Mouse (Mus musculus) liver, embryonic 12.5 days (tissue): ENCODE measurements around the gene Fgd3. TPM values are rescaled to one million over a fixed set of nuclear protein-coding genes. Genes with fewer than 3 reads are reported as not detected.
A peak's percentile ranks its signal among the peaks of the same experiment; 100 is the strongest.

Experiments used
- ATAC-seq: fragments of 200-750 bp; cut with Nextera tagmentation; 2 replicates; pipeline ENCODE4 v1.8.0; 2017; ENCODE audit warnings: moderate number of reproducible peaks, mild to moderate bottlenecking, moderate library complexity
- H3K27ac ChIP-seq: fragments of 300-500 bp; sonication (generic); 2 replicates; pipeline ENCODE4 v1.5.1; 2016; ENCODE audit warnings: mild to moderate bottlenecking
- H3K27me3 ChIP-seq: fragments of 300-500 bp; sonication (generic); replicated peaks from 2 replicates; pipeline ENCODE4 v1.6.1; 2016; ENCODE audit warnings: mild to moderate bottlenecking, moderate library complexity
- H3K36me3 ChIP-seq: fragments of 300-500 bp; sonication (generic); 2 replicates; pipeline ENCODE4 v1.6.1; 2016; ENCODE audit warnings: mild to moderate bottlenecking, moderate library complexity
- H3K4me1 ChIP-seq: fragments of 300-500 bp; sonication (generic); 2 replicates; pipeline ENCODE4 v1.6.1; 2016
- H3K4me2 ChIP-seq: fragments of 300-500 bp; sonication (generic); 2 replicates; pipeline ENCODE4 v1.6.1; 2016; ENCODE audit warnings: mild to moderate bottlenecking, moderate library complexity
- H3K4me3 ChIP-seq: fragments of 300-500 bp; sonication (generic); 2 replicates; pipeline ENCODE4 v1.5.1; 2016; ENCODE audit warnings: mild to moderate bottlenecking, moderate library complexity
- H3K9ac ChIP-seq: fragments of 300-500 bp; sonication (generic); 2 replicates; pipeline ENCODE4 v1.6.1; 2016; ENCODE audit warnings: mild to moderate bottlenecking, moderate library complexity
- H3K9me3 ChIP-seq: fragments of 300-500 bp; sonication (generic); replicated peaks from 2 replicates; pipeline ENCODE4 v1.6.1; 2016; ENCODE audit warnings: mild to moderate bottlenecking, moderate library complexity
- WGBS: fragments of 180-500 bp; shearing (Covaris S2); methylation state at CpG from one replicate; pipeline ENCODE4 v1.1.7; 2016; ENCODE audit not compliant: insufficient replicate concordance; 5-methylcytosine and 5-hydroxymethylcytosine counted together
- polyA plus RNA-seq: library from polyadenylated mRNA; unstranded; fragments of >200 nt; fragmentation: Nextera tagmentation; extraction: Ambion mirVana; gene quantifications from 2 replicates; pipeline ENCODE4 v1.2.1, GENCODE M21; 2016

The Fgd3 gene
- polyA plus RNA-seq, 1 experiment from 2014 or later = 0.32 TPM

- no peak for ATAC-seq
- Histone ChIP-seq H3K4me2 (no peak overlapping the region), H3K9ac (no peak overlapping the region), H3K9me3 (no peaks in the 10 kb centered on the region), H3K4me3 (no peak overlapping the region), H3K27me3 (no peaks in the 10 kb centered on the region), H3K27ac (no peak overlapping the region), H3K36me3 (peaks cover 10% of the 10 kb centered on the region), H3K4me1 (peaks cover 71% of the 10 kb centered on the region)
- WGBS = 59% methylated on average over 5 of the region's 5 CpGs
These were observed 33.9 kb upstream of the Fgd3 start for GRCm38 (mm10) chr13:49353991-49354507.

DNA sequence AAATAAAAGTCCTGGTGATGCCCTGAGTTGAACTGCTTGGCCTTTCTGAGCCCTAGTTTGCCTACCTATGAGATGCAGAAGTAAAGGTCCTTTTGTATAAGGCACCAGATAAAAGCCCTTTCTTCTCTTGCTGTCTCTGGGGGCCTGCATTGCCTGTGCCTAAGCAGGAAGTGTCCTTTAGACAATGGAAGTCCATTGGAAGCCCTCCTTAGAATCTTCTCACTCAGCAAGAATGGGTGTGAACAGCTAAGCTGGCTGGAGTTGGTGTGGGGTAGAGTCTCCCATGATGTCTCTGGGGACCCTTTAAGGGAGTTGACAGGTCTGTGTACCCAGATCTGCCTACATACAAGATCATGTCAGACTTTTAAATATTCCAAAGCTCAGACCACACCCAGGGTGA is 33.3 kb upstream of the Fgd3 start:
- Histone ChIP-seq H3K4me3 (no peak overlapping the region), H3K9me3 (no peaks in the 10 kb centered on the region), H3K9ac (no peak overlapping the region), H3K4me2 (no peak overlapping the region), H3K4me1 (peaks cover 71% of the 10 kb centered on the region), H3K27me3 (no peaks in the 10 kb centered on the region), H3K27ac (no peak overlapping the region), H3K36me3 (peaks cover 10% of the 10 kb centered on the region)
- ATAC-seq = no peak

DNA sequence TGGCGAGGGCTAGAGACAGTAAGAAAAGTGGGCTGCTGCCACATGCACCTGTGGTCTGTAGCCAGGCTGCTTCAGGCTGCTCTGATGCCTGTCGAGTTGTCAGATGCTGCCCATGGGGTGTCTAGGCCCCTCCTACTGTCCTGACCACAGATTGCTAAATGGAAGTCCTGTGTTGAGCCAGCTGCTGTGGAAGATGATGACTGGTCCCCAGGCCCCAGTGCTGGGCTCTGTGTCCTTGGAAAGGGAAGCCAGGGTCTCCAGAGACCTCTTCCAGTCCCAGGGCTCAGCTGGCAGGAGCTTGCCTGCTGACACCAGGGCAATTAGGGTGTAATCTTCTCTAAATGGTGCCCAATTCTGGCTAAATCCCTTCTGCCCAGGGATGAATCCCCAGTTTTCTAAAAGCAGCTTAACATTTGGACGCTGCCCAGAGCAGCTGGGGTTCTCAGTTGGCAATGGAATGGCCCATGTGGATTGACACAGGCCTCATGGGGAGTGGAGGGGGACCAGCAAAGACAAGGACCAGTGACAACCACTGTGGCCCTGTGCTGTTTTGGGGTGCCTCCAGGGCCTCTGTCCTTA is 32.6 kb upstream of the Fgd3 start:
- 0 out of 2 replicates have a peak, but pooled peaks have one; percentile 35 for ATAC-seq
- Histone ChIP-seq H3K27me3 (no peaks in the 10 kb centered on the region), H3K9me3 (no peaks in the 10 kb centered on the region), H3K4me2 (no peak overlapping the region), H3K4me1 (peaks cover 71% of the 10 kb centered on the region), H3K9ac (0 out of 2 replicates have a peak overlapping the region, but pooled peaks have one; percentile 27), H3K4me3 (no peak overlapping the region), H3K36me3 (peaks cover 10% of the 10 kb centered on the region), H3K27ac (no peak overlapping the region)
- WGBS = 61% methylated on average over 3 of the region's 3 CpGs

- 51% methylated on average over 6 of the region's 6 CpGs for WGBS
- no peak overlapping the region for H3K9ac ChIP-seq
- peak overlapping the region; percentile 15; the same call in 1 of the 2 replicates for H3K4me2 ChIP-seq
- no peak overlapping the region for H3K4me3 ChIP-seq
- ATAC-seq = peak; percentile 42; the same call in 1 of the 2 replicates
- H3K36me3 ChIP-seq = peaks cover 3% of the 10 kb centered on the region; the same call in 1 of the 2 replicates
- no peaks in the 10 kb centered on the region for H3K9me3 ChIP-seq
- no peaks in the 10 kb centered on the region for H3K27me3 ChIP-seq
- H3K4me1 ChIP-seq = peaks cover 84% of the 10 kb centered on the region
- H3K27ac ChIP-seq = no peak overlapping the region
These were observed 29.9 kb upstream of the Fgd3 start for GRCm38 (mm10) chr13:49349836-49350505.

DNA sequence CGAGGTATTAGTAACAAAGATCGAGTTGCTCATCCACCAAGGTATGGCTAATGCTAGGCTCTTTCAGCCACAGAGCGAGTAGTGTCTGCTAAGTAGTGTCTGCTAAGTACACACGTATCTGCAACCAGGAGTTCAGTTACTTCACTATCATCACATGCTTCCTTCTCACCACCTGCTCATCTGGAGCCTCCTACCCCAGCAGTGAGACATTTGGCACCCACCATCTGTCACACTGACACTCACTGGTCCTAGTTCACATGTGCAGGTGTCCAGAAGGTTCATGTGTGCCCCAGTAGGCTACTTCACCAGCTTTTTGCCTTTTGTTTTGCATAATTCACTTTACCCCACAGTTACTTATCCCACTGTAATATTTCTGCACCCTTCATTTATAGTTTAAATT is 29.2 kb upstream of the Fgd3 start:
- 62% methylated on average over 4 of the region's 4 CpGs for WGBS
- peaks cover 3% of the 10 kb centered on the region; the same call in 1 of the 2 replicates for H3K36me3 ChIP-seq
- no peak overlapping the region for H3K4me3 ChIP-seq
- H3K9ac ChIP-seq = no peak overlapping the region
- peaks cover 89% of the 10 kb centered on the region for H3K4me1 ChIP-seq
- H3K9me3 ChIP-seq = no peaks in the 10 kb centered on the region
- no peak overlapping the region for H3K27ac ChIP-seq
- H3K4me2 ChIP-seq = no peak overlapping the region
- no peaks in the 10 kb centered on the region for H3K27me3 ChIP-seq
- ATAC-seq = no peak

GRCm38 (mm10) chr13:49348522-49348921 is 28.4 kb upstream of the Fgd3 start:
- Histone ChIP-seq H3K9ac (peak overlapping the region; percentile 18; the same call in 1 of the 2 replicates), H3K36me3 (peaks cover 3% of the 10 kb centered on the region; the same call in 1 of the 2 replicates), H3K27me3 (no peaks in the 10 kb centered on the region), H3K9me3 (no peaks in the 10 kb centered on the region), H3K27ac (no peak overlapping the region), H3K4me2 (no peak overlapping the region), H3K4me1 (peaks cover 90% of the 10 kb centered on the region), H3K4me3 (no peak overlapping the region)
- WGBS = 36% methylated on average over 2 of the region's 2 CpGs
- ATAC-seq = no peak

DNA sequence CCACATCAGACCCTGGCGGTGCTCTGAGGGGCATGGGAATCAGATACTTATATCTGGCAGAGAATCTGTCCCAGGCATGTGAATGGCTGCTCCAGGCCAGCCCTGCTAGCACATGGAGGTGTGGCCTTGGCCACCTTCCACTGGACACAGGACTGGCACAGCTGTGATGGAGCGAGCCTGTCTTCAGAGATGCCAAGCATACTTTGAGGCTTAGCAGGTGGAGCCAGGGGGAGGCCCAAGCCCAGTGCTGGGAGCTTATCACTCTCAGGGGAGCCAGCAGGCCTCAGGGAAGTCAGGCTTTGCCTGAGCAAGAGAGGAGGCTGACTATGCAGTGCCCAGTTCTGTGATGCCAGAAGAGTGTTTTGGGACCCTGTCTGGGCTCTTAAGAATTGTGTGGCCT is 25.4 kb upstream of the Fgd3 start:
- Histone ChIP-seq H3K27me3 (no peaks in the 10 kb centered on the region), H3K9me3 (no peaks in the 10 kb centered on the region), H3K27ac (peak overlapping the region; percentile 47; the same call in 1 of the 2 replicates), H3K9ac (peak overlapping the region; percentile 29; the same call in 1 of the 2 replicates), H3K4me1 (peaks cover 89% of the 10 kb centered on the region), H3K4me3 (peak overlapping the region; percentile 4; the same call in 1 of the 2 replicates), H3K4me2 (peak overlapping the region; percentile 34), H3K36me3 (peaks cover 3% of the 10 kb centered on the region; the same call in 1 of the 2 replicates)
- ATAC-seq = no peak
- WGBS = 60% methylated on average over 2 of the region's 2 CpGs

DNA sequence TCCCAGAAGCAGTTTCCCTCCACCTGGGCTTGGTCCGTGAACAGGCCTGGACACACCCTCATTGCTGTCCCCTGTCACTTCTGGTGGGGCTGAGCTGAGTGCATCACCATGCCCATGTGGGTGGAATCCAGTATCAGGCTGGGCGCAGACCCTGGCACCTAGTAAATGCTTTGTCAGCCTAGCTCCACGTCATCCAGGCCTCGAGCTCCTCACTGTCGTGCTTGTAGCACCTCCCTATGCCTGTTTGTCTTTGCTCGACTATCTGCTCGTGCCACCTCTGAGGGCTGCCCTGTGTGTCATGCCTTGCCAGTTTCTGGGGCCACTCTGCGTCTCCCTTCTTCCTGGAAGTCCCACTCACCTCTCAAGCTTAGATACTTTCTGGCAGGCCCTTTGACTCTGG is 24.5 kb upstream of the Fgd3 start:
- ATAC-seq = no peak
- WGBS = 63% methylated on average over 8 of the region's 8 CpGs
- H3K9me3 ChIP-seq = no peaks in the 10 kb centered on the region
- peak overlapping the region; percentile 47 for H3K27ac ChIP-seq
- H3K9ac ChIP-seq = 0 out of 2 replicates have a peak overlapping the region, but pooled peaks have one; percentile 35
- no peak overlapping the region for H3K4me3 ChIP-seq
- H3K4me1 ChIP-seq = peaks cover 85% of the 10 kb centered on the region
- peaks cover 3% of the 10 kb centered on the region; the same call in 1 of the 2 replicates for H3K36me3 ChIP-seq
- H3K27me3 ChIP-seq = no peaks in the 10 kb centered on the region
- peak overlapping the region; percentile 34 for H3K4me2 ChIP-seq

- no peaks in the 10 kb centered on the region for H3K27me3 ChIP-seq
- peak overlapping the region; percentile 90 for H3K9ac ChIP-seq
- peaks cover 3% of the 10 kb centered on the region; the same call in 1 of the 2 replicates for H3K36me3 ChIP-seq
- H3K9me3 ChIP-seq = no peaks in the 10 kb centered on the region
- H3K4me1 ChIP-seq = peaks cover 67% of the 10 kb centered on the region
- no peak for ATAC-seq
- H3K4me2 ChIP-seq = peak overlapping the region; percentile 91
- H3K4me3 ChIP-seq = peak overlapping the region; percentile 88
- no peak overlapping the region for H3K27ac ChIP-seq
These were observed 22.6 kb upstream of the Fgd3 start for GRCm38 (mm10) chr13:49342723-49343100.

GRCm38 (mm10) chr13:49341831-49342722 is 22.0 kb upstream of the Fgd3 start:
- 10% methylated on average over 25 of the region's 25 CpGs for WGBS
- Histone ChIP-seq H3K4me3 (peak overlapping the region; percentile 88), H3K9me3 (no peaks in the 10 kb centered on the region), H3K27me3 (no peaks in the 10 kb centered on the region), H3K36me3 (no peaks in the 10 kb centered on the region), H3K9ac (peak overlapping the region; percentile 90), H3K4me1 (peaks cover 61% of the 10 kb centered on the region), H3K4me2 (peak overlapping the region; percentile 91), H3K27ac (peak overlapping the region; percentile 69)
- peak; percentile 8 for ATAC-seq

- Histone ChIP-seq H3K4me2 (peak within 1 kb of the TSS; percentile 91), H3K9ac (peak within 1 kb of the TSS; percentile 90), H3K27ac (peak within 1 kb of the TSS; percentile 69), H3K4me1 (peaks cover 53% of the 10 kb centered on the region), H3K4me3 (peak within 1 kb of the TSS; percentile 88), H3K36me3 (no peaks in the 10 kb centered on the region), H3K9me3 (no peaks in the 10 kb centered on the region), H3K27me3 (no peaks in the 10 kb centered on the region)
- 2% methylated on average over 74 of the region's 74 CpGs for WGBS
- ATAC-seq = peak; percentile 98
These were observed 21.1 kb upstream of the Fgd3 start, which contains the start of gene Bicd2 for GRCm38 (mm10) chr13:49341012-49341830. Gene Bicd2, plus strand, starts transcription at chr13:49341585.
